Mouse (Mus musculus): ENCODE data around the gene Nupl1. TPM values are rescaled to one million over a fixed set of nuclear protein-coding genes. Genes with fewer than 3 reads are reported as not detected.

Nupl1 gene
- polyA plus RNA-seq, 2 experiments, result not detected

- Histone ChIP-seq H3K27me3 (ENCODE audit: control insufficient read depth, insufficient read depth, low read length) (no peaks in the 10 kb centered on the region), H3K4me3 (replicated peaks; ENCODE audit: low read length) (no peak overlapping the region), H3K4me1 (ENCODE audit: control insufficient read depth, insufficient read depth, low read length) (peaks cover 14% of the 10 kb centered on the region; the same call in 1 of the 2 replicates), H3K9ac (ENCODE audit: low read depth, low read length, severe bottlenecking) (no peak overlapping the region), H3K4me2 (replicated peaks; ENCODE audit: low read depth, low read length, severe bottlenecking) (no peak overlapping the region), H3K9me3 (ENCODE audit: control insufficient read depth, low read length) (no peaks in the 10 kb centered on the region), H3K27ac (replicated peaks; ENCODE audit: low read depth, low read length) (no peak overlapping the region), H3K36me3 (ENCODE audit: control insufficient read depth, insufficient read depth, low read length) (no peaks in the 10 kb centered on the region)
- no peak for TF ChIP-seq POLR2A (IDR thresholded peaks at IDR 0.05; ENCODE audit: borderline replicate concordance, extremely low read depth, insufficient read depth, insufficient read length)
- DNase-seq (ENCODE audit: low spot score), result no peak
- no peak for ATAC-seq (ENCODE audit: low FRiP score, low read depth)
Observed at GRCm38 (mm10) chr14:60254774-60255173, 3.5 kb upstream of the Nupl1 start.

GRCm38 (mm10) chr14:60253466-60253865, 2.2 kb upstream of the Nupl1 start:
- TF ChIP-seq POLR2A (IDR thresholded peaks at IDR 0.05; ENCODE audit: borderline replicate concordance, extremely low read depth, insufficient read depth, insufficient read length), result no peak
- DNase-seq (ENCODE audit: low spot score) (no peak), ATAC-seq (ENCODE audit: low FRiP score, low read depth) (no peak)
- Histone ChIP-seq H3K36me3 (ENCODE audit: control insufficient read depth, insufficient read depth, low read length) (no peaks in the 10 kb centered on the region), H3K4me3 (replicated peaks; ENCODE audit: low read length) (no peak overlapping the region), H3K4me1 (ENCODE audit: control insufficient read depth, insufficient read depth, low read length) (peaks cover 17% of the 10 kb centered on the region), H3K9me3 (ENCODE audit: control insufficient read depth, low read length) (no peaks in the 10 kb centered on the region), H3K9ac (ENCODE audit: low read depth, low read length, severe bottlenecking) (no peak overlapping the region), H3K4me2 (replicated peaks; ENCODE audit: low read depth, low read length, severe bottlenecking) (no peak overlapping the region), H3K27ac (replicated peaks; ENCODE audit: low read depth, low read length) (no peak overlapping the region), H3K27me3 (ENCODE audit: control insufficient read depth, insufficient read depth, low read length) (no peaks in the 10 kb centered on the region)
- 90% methylated on average over 3 of the region's 3 CpGs for WGBS

GRCm38 (mm10) chr14:60252004-60253000, 1.1 kb upstream of the Nupl1 start:
- peak overlapping the region; percentile 82 for H3K4me3 ChIP-seq (replicated peaks; ENCODE audit: low read length)
- peaks cover 17% of the 10 kb centered on the region for H3K4me1 ChIP-seq (ENCODE audit: control insufficient read depth, insufficient read depth, low read length)
- peak overlapping the region; percentile 81 for H3K4me2 ChIP-seq (replicated peaks; ENCODE audit: low read depth, low read length, severe bottlenecking)
- DNase-seq (ENCODE audit: low spot score), result no peak
- no peaks in the 10 kb centered on the region; the same call in 1 of the 2 replicates for H3K36me3 ChIP-seq (ENCODE audit: control insufficient read depth, insufficient read depth, low read length)
- peak overlapping the region; percentile 74 for H3K27ac ChIP-seq (replicated peaks; ENCODE audit: low read depth, low read length)
- no peak for TF ChIP-seq POLR2A (IDR thresholded peaks at IDR 0.05; ENCODE audit: borderline replicate concordance, extremely low read depth, insufficient read depth, insufficient read length)
- 0 out of 2 replicates have a peak, but pooled peaks have one; percentile 1 for ATAC-seq (ENCODE audit: low FRiP score, low read depth)
- H3K27me3 ChIP-seq (ENCODE audit: control insufficient read depth, insufficient read depth, low read length), result no peaks in the 10 kb centered on the region
- H3K9ac ChIP-seq (ENCODE audit: low read depth, low read length, severe bottlenecking), result peak overlapping the region; percentile 89
- WGBS, result 24% methylated on average over 15 of the region's 15 CpGs
- no peaks in the 10 kb centered on the region for H3K9me3 ChIP-seq (ENCODE audit: control insufficient read depth, low read length)

- ATAC-seq (ENCODE audit: low FRiP score, low read depth) (peak; percentile 45), DNase-seq (ENCODE audit: low spot score) (peak; percentile 21)
- Histone ChIP-seq H3K9me3 (ENCODE audit: control insufficient read depth, low read length) (no peaks in the 10 kb centered on the region), H3K36me3 (ENCODE audit: control insufficient read depth, insufficient read depth, low read length) (peaks cover 4% of the 10 kb centered on the region; the same call in 1 of the 2 replicates), H3K27ac (replicated peaks; ENCODE audit: low read depth, low read length) (peak overlapping the region; percentile 75), H3K4me1 (ENCODE audit: control insufficient read depth, insufficient read depth, low read length) (peaks cover 14% of the 10 kb centered on the region), H3K27me3 (ENCODE audit: control insufficient read depth, insufficient read depth, low read length) (no peaks in the 10 kb centered on the region), H3K9ac (ENCODE audit: low read depth, low read length, severe bottlenecking) (peak overlapping the region; percentile 89), H3K4me3 (replicated peaks; ENCODE audit: low read length) (peak overlapping the region; percentile 82), H3K4me2 (replicated peaks; ENCODE audit: low read depth, low read length, severe bottlenecking) (peak overlapping the region; percentile 81)
- TF ChIP-seq POLR2A (IDR thresholded peaks at IDR 0.05; ENCODE audit: borderline replicate concordance, extremely low read depth, insufficient read depth, insufficient read length), result no peak
- WGBS, result under 1% methylated on average over 35 of the region's 39 CpGs
Observed at GRCm38 (mm10) chr14:60250879-60251278, 352 bp downstream of the Nupl1 start.

- Histone ChIP-seq H3K27me3 (ENCODE audit: control insufficient read depth, insufficient read depth, low read length) (no peaks in the 10 kb centered on the region), H3K27ac (replicated peaks; ENCODE audit: low read depth, low read length) (no peak overlapping the region), H3K36me3 (ENCODE audit: control insufficient read depth, insufficient read depth, low read length) (peaks cover 5% of the 10 kb centered on the region), H3K4me1 (ENCODE audit: control insufficient read depth, insufficient read depth, low read length) (peaks cover 14% of the 10 kb centered on the region), H3K4me3 (replicated peaks; ENCODE audit: low read length) (peak overlapping the region; percentile 82), H3K4me2 (replicated peaks; ENCODE audit: low read depth, low read length, severe bottlenecking) (peak overlapping the region; percentile 81), H3K9me3 (ENCODE audit: control insufficient read depth, low read length) (no peaks in the 10 kb centered on the region), H3K9ac (ENCODE audit: low read depth, low read length, severe bottlenecking) (peak overlapping the region; percentile 89)
- DNase-seq (ENCODE audit: low spot score), result no peak
- 24% methylated on average over 8 of the region's 8 CpGs for WGBS
- no peak for TF ChIP-seq POLR2A (IDR thresholded peaks at IDR 0.05; ENCODE audit: borderline replicate concordance, extremely low read depth, insufficient read depth, insufficient read length)
- ATAC-seq (ENCODE audit: low FRiP score, low read depth), result no peak
Observed at GRCm38 (mm10) chr14:60250366-60250765, 865 bp downstream of the Nupl1 start.
